In genomic region chr7:113591084-113591483, GRCm38 (mm10) we compare ENCODE assay signal across 15 mouse cellular contexts.
DNase-seq lines count a peak whose midpoint lies in the region; ATAC-seq and TF ChIP-seq lines count a peak whose summit lies in the region.
"Had no signal": no experiment of that assay in that cellular context is flagged by ENCODE, and none has a peak within 500 bp of the region (broad histone marks: within the 10 kb centered on the region; RNA-seq: fewer than 3 reads in every experiment).

No protein-coding gene starts in this region.

- no peak overlapping the region for H3K4me3 ChIP-seq in lung, embryonic 14.5 days (ENCODE audit: low read depth, low read length)
- no peak overlapping the region for H3K4me3 ChIP-seq in kidney, embryonic 14.5 days (ENCODE audit: low read length)
- H3K4me3 ChIP-seq: limb, embryonic 13.5 days; myocyte had no signal

- no peaks in the 10 kb centered on the region for H3K36me3 ChIP-seq in lung, embryonic 14.5 days (ENCODE audit: insufficient read depth)
- H3K36me3 ChIP-seq in kidney, embryonic 14.5 days (ENCODE audit: control insufficient read depth, insufficient read depth, low read length): no peaks in the 10 kb centered on the region
- H3K36me3 ChIP-seq: limb, embryonic 13.5 days had no signal

- peak; percentile 57 for DNase-seq in lung, embryonic 14.5 days
- no peak for DNase-seq in lung, postnatal 10 days
- DNase-seq in fibroblast of lung, adult 2 months (ENCODE audit: low read depth): peak; percentile 13
- DNase-seq in lung, postnatal 36 days: peak; percentile 23
- DNase-seq in embryo, embryonic 10.5 days (ENCODE audit: low spot score): no peak
- DNase-seq in gastrocnemius, postnatal 36 days: no peak
- no peak for DNase-seq in heart, postnatal 25 days (ENCODE audit: low spot score)
- DNase-seq: cerebellum, postnatal 10 days; gastrocnemius, postnatal 10 days; liver, postnatal 0 days had no signal

- intact Hi-C loops in gastrocnemius, postnatal 36 days (cut with DNase I): no loop called here
- intact Hi-C loops in heart, postnatal 25 days (cut with DNase I): loop anchor here (5.0 to 10.0 kb wide), 2 partner anchors 74 to 156 kb away; no protein-coding TSS in a partner anchor

- peaks cover 5% of the 10 kb centered on the region; the same call in 1 of the 2 replicates for H3K4me1 ChIP-seq in lung, embryonic 14.5 days (ENCODE audit: insufficient read depth)
- H3K4me1 ChIP-seq in kidney, embryonic 14.5 days (ENCODE audit: control insufficient read depth, insufficient read depth, low read length): 0 out of 2 replicates have a peak, but pooled peaks cover 4% of the 10 kb centered on the region
- H3K4me1 ChIP-seq: limb, embryonic 13.5 days had no signal

- WGBS in lung, embryonic 14.5 days: 61% methylated on average over 1 of the region's 1 CpGs
- WGBS in kidney, embryonic 14.5 days: 56% methylated on average over 1 of the region's 1 CpGs

- ATAC-seq in lung, embryonic 14.5 days (ENCODE audit: insufficient read depth): peak; percentile 57; the same call in 1 of the 2 replicates
- ATAC-seq in kidney, embryonic 14.5 days (ENCODE audit: low FRiP score, low TSS enrichment): peak; percentile 78
- ATAC-seq: forebrain, embryonic 16.5 days; liver, postnatal 0 days had no signal

- H3K4me2 ChIP-seq in lung, embryonic 14.5 days: no peak overlapping the region
- no peak overlapping the region for H3K4me2 ChIP-seq in kidney, embryonic 14.5 days (replicated peaks; ENCODE audit: low read depth, low read length)
- H3K4me2 ChIP-seq: limb, embryonic 13.5 days; midbrain, embryonic 11.5 days had no signal

- no peak for TF ChIP-seq CTCF in lung, embryonic 14.5 days (IDR thresholded peaks at IDR 0.05; ENCODE audit: low read depth)

- peak overlapping the region; percentile 42 for H3K27ac ChIP-seq in lung, embryonic 14.5 days (ENCODE audit: low read depth)
- peak overlapping the region; percentile 86 for H3K27ac ChIP-seq in kidney, embryonic 14.5 days (ENCODE audit: low read depth, low read length)
- H3K27ac ChIP-seq: limb, embryonic 13.5 days had no signal

- no peaks in the 10 kb centered on the region for H3K27me3 ChIP-seq in lung, embryonic 14.5 days (ENCODE audit: insufficient read depth, low read length)
- H3K27me3 ChIP-seq in kidney, embryonic 14.5 days (ENCODE audit: control insufficient read depth, insufficient read depth, low read length): no peaks in the 10 kb centered on the region
- H3K27me3 ChIP-seq: limb, embryonic 13.5 days had no signal

- H3K9me3 ChIP-seq in lung, embryonic 14.5 days (ENCODE audit: low read depth, low read length): no peaks in the 10 kb centered on the region
- H3K9me3 ChIP-seq in kidney, embryonic 14.5 days (ENCODE audit: control insufficient read depth, low read length): no peaks in the 10 kb centered on the region
- H3K9me3 ChIP-seq: limb, embryonic 13.5 days had no signal

- H3K9ac ChIP-seq in lung, embryonic 14.5 days: no peak overlapping the region
- no peak overlapping the region for H3K9ac ChIP-seq in kidney, embryonic 14.5 days (ENCODE audit: low read depth, low read length)
- H3K9ac ChIP-seq: limb, embryonic 13.5 days; liver, postnatal 0 days had no signal

Comparison
In these comparisons a context has a peak if more than half of its experiments do, and no peak if none do; other contexts are left out.
1. DNase-seq: peak in lung, embryonic 14.5 days (single experiment), fibroblast of lung, adult 2 months (single experiment) and lung, postnatal 36 days (single experiment); none in lung, postnatal 10 days (single experiment), embryo, embryonic 10.5 days (single experiment), gastrocnemius, postnatal 36 days (0 of 2) and heart, postnatal 25 days (single experiment).